Comparison of ENCODE assay signal across 7 mouse cellular contexts in genomic region chr4:136834439-136834814, GRCm38 (mm10). TPM values are rescaled to one million over a fixed set of nuclear protein-coding genes. Genes with fewer than 3 reads are reported as not detected.
DNase-seq lines count a peak whose midpoint lies in the region; ATAC-seq and TF ChIP-seq lines count a peak whose summit lies in the region.

No protein-coding gene starts in this region.

- peaks cover 12% of the 10 kb centered on the region for H3K4me1 ChIP-seq in lung, postnatal 0 days (ENCODE audit: insufficient read depth, low read depth, low read length)
- peaks cover 99% of the 10 kb centered on the region for H3K4me1 ChIP-seq in forebrain, embryonic 10.5 days
- peaks cover 66% of the 10 kb centered on the region for H3K4me1 ChIP-seq in limb, embryonic 12.5 days (replicated peaks)
- H3K4me1 ChIP-seq in stomach, embryonic 15.5 days: peaks cover 61% of the 10 kb centered on the region

- H3K9me3 ChIP-seq in lung, postnatal 0 days (ENCODE audit: low read length): no peaks in the 10 kb centered on the region
- no peaks in the 10 kb centered on the region for H3K9me3 ChIP-seq in forebrain, embryonic 10.5 days
- no peaks in the 10 kb centered on the region for H3K9me3 ChIP-seq in limb, embryonic 12.5 days
- H3K9me3 ChIP-seq in stomach, embryonic 15.5 days: no peaks in the 10 kb centered on the region

- H3K36me3 ChIP-seq in lung, postnatal 0 days (ENCODE audit: insufficient read depth, low read length): no peaks in the 10 kb centered on the region
- H3K36me3 ChIP-seq in forebrain, embryonic 10.5 days (replicated peaks): peaks cover 8% of the 10 kb centered on the region; the same call in 1 of the 2 replicates
- H3K36me3 ChIP-seq in limb, embryonic 12.5 days: no peaks in the 10 kb centered on the region
- H3K36me3 ChIP-seq in stomach, embryonic 15.5 days: no peaks in the 10 kb centered on the region

- no peak for DNase-seq in lung, postnatal 0 days (ENCODE audit: low spot score)
- DNase-seq in lung, adult 18-20 months: no peak
- DNase-seq in forebrain, embryonic 10.5 days (ENCODE audit: extremely low spot score, low spot score): no peak
- no peak for DNase-seq in cerebellum, adult 9-11 months
- no peak for DNase-seq in cerebellum, postnatal 10 days

- no peak overlapping the region for H3K27ac ChIP-seq in lung, postnatal 0 days (ENCODE audit: low read length)
- H3K27ac ChIP-seq in forebrain, embryonic 10.5 days: peak overlapping the region; percentile 99
- H3K27ac ChIP-seq in limb, embryonic 12.5 days: no peak overlapping the region
- H3K27ac ChIP-seq in stomach, embryonic 15.5 days: no peak overlapping the region; the same call in 1 of the 2 replicates

- WGBS in lung, postnatal 0 days: 6% methylated on average over 12 of the region's 12 CpGs
- WGBS in forebrain, embryonic 10.5 days: 16% methylated on average over 12 of the region's 12 CpGs
- 4% methylated on average over 12 of the region's 12 CpGs for WGBS in limb, embryonic 12.5 days
- 12% methylated on average over 12 of the region's 12 CpGs for WGBS in stomach, embryonic 15.5 days

- no peak overlapping the region for H3K9ac ChIP-seq in lung, postnatal 0 days (replicated peaks; ENCODE audit: low read depth)
- peak overlapping the region; percentile 92 for H3K9ac ChIP-seq in limb, embryonic 12.5 days (replicated peaks)
- no peak overlapping the region; the same call in 1 of the 2 replicates for H3K9ac ChIP-seq in stomach, embryonic 15.5 days

- TF ChIP-seq CTCF in lung, postnatal 0 days (IDR thresholded peaks at IDR 0.05): no peak

- H3K4me2 ChIP-seq in lung, postnatal 0 days (replicated peaks; ENCODE audit: low read depth, low read length): peak overlapping the region; percentile 99
- H3K4me2 ChIP-seq in limb, embryonic 12.5 days: peak overlapping the region; percentile 100
- peak overlapping the region; percentile 96 for H3K4me2 ChIP-seq in stomach, embryonic 15.5 days

- 0 out of 2 replicates have a peak, but pooled peaks cover 7% of the 10 kb centered on the region for H3K27me3 ChIP-seq in lung, postnatal 0 days (replicated peaks; ENCODE audit: insufficient read depth, low read length)
- H3K27me3 ChIP-seq in forebrain, embryonic 10.5 days (ENCODE audit: poor library complexity, severe bottlenecking): peaks cover 61% of the 10 kb centered on the region
- H3K27me3 ChIP-seq in limb, embryonic 12.5 days: peaks cover 35% of the 10 kb centered on the region
- H3K27me3 ChIP-seq in stomach, embryonic 15.5 days (replicated peaks): no peaks in the 10 kb centered on the region

- no peak for TF ChIP-seq EP300 in lung, postnatal 0 days (IDR thresholded peaks at IDR 0.05)

- H3K4me3 ChIP-seq in lung, postnatal 0 days (ENCODE audit: low read depth, low read length): no peak overlapping the region
- H3K4me3 ChIP-seq in forebrain, embryonic 10.5 days: peak overlapping the region; percentile 96
- peak overlapping the region; percentile 94 for H3K4me3 ChIP-seq in limb, embryonic 12.5 days (replicated peaks)
- peak overlapping the region; percentile 80 for H3K4me3 ChIP-seq in stomach, embryonic 15.5 days (replicated peaks)

- no peak for ATAC-seq in lung, postnatal 0 days
- ATAC-seq in limb, embryonic 12.5 days (ENCODE audit: insufficient number of reproducible peaks, insufficient read depth, low FRiP score, low TSS enrichment, low read depth): no peak
- no peak for ATAC-seq in stomach, embryonic 15.5 days (ENCODE audit: insufficient read depth, low FRiP score, low read depth)

RNA-seq across cellular contexts. Expression of gene Ephb2, which starts 1.4 kb away (rescaled TPM):
- 0.63 and 0.74 TPM in 2 replicates for polyA plus RNA-seq in lung, postnatal 0 days (2015; fragmentation: Nextera tagmentation; extraction: Ambion mirVana)
- polyA plus RNA-seq in forebrain, embryonic 10.5 days (2016; fragmentation: Nextera tagmentation; extraction: Ambion mirVana): 9.5 and 9.7 TPM in 2 replicates
- polyA plus RNA-seq in limb, embryonic 12.5 days (2016; fragmentation: Nextera tagmentation; extraction: Ambion mirVana): 13.7 and 16.9 TPM in 2 replicates
- polyA plus RNA-seq in stomach, embryonic 15.5 days (2015; fragmentation: Nextera tagmentation; extraction: Ambion mirVana): 8.6 and 10.6 TPM in 2 replicates

RNA-seq across cellular contexts. Expression of gene C1qb, which starts 51.6 kb away (rescaled TPM):
- 46.6 and 55.1 TPM in 2 replicates for polyA plus RNA-seq in lung, postnatal 0 days (2015; fragmentation: Nextera tagmentation; extraction: Ambion mirVana)
- polyA plus RNA-seq in forebrain, embryonic 10.5 days (2016; fragmentation: Nextera tagmentation; extraction: Ambion mirVana): 15.1 and 15.5 TPM in 2 replicates
- 17.7 and 20.9 TPM in 2 replicates for polyA plus RNA-seq in limb, embryonic 12.5 days (2016; fragmentation: Nextera tagmentation; extraction: Ambion mirVana)
- polyA plus RNA-seq in stomach, embryonic 15.5 days (2015; fragmentation: Nextera tagmentation; extraction: Ambion mirVana): 62.4 and 62.8 TPM in 2 replicates

RNA-seq across cellular contexts. Expression of gene C1qc, which starts 58.4 kb away (rescaled TPM):
- 29.3 and 30.9 TPM in 2 replicates for polyA plus RNA-seq in lung, postnatal 0 days (2015; fragmentation: Nextera tagmentation; extraction: Ambion mirVana)
- polyA plus RNA-seq in forebrain, embryonic 10.5 days (2016; fragmentation: Nextera tagmentation; extraction: Ambion mirVana): 5.0 and 6.9 TPM in 2 replicates
- polyA plus RNA-seq in limb, embryonic 12.5 days (2016; fragmentation: Nextera tagmentation; extraction: Ambion mirVana): 11.9 and 12.8 TPM in 2 replicates
- polyA plus RNA-seq in stomach, embryonic 15.5 days (2015; fragmentation: Nextera tagmentation; extraction: Ambion mirVana): 34.2 and 37.5 TPM in 2 replicates
